Mouse (Mus musculus): ENCODE measurements around the gene Cenpv.
"Not testable (repeated sequence)": the region's sequence is repeated elsewhere in the genome, so short reads cannot be mapped to it uniquely, and the experiment has no call there.

DNA sequence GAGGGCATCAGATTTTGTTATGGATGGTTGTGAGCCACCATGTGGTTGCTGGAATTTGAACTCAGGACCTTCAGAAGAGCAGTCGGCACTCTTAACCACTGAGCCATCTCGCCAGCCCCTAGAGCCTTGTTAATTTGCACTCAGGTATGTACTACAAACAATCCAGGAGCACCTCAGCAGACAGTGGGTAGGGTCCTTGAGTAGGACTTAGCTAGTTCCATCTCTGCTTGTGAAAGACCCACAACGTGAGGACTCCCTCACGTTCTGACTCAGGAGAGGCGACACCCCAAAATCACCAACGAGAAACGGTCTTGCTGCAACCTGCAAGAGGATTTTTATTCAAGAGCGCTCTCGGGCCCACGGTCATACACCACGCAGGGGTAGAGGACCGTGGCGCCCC lies 30.7 kb downstream of the Cenpv start:
- TF ChIP-seq CTCF, EP300 (IDR thresholded peaks at IDR 0.05; ENCODE audit: low read depth): not testable (repeated sequence)
